Mouse (Mus musculus): ENCODE results near the gene Trpc7. TPM values are rescaled to one million over a fixed set of nuclear protein-coding genes. Genes with fewer than 3 reads are reported as not detected.
A peak's percentile ranks its signal among the peaks of the same experiment; 100 is the strongest.

Gene Trpc7
- total RNA-seq, 4 experiments from 2014 or later = not detected

DNA sequence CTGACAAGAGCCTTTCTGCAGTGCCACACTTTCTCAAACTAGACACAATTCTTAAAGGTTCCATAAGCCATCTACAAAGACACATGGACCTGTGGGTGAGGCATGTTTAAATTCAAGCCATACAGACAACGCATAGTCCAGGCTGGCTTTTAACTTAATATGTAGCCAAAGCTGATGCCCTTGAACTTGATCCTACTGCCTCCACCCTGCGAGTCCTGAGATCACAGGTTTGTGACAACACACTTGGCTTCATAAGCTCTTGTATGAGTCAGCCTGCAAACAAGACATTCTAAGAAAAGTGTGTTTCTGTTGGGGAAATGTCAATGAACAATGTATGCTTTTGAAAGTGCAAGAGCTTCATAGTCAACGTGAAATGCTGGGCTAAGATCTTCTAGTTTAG is 102.9 kb downstream of the Trpc7 start:
- no peak for DNase-seq (ENCODE audit: low spot score in 2 of 2)

DNA sequence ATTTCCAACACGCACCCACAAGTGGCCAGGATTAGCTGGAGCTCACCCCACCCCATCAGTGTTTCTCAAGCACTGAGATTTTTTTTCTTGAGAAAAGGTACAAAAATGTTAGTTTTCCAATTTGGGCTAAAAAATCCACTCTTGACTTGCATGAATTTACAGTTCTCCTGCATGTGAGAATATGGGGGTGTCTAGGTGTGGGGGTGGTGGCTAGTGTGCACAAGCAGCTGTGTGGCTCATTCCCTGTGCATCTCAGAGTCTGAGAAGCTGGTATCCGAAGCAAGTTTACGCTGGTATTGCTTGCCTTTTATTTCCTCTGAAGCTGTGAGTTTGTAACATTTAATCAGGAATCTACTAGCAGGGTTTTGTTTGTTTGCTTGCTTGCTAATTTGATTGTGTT is 105.1 kb downstream of the Trpc7 start:
- DNase-seq (ENCODE audit: low spot score in 2 of 2) = no peak

- DNase-seq (ENCODE audit: low spot score in 2 of 2) = no peak
Measured at GRCm38 (mm10) chr13:56782621-56783020, 113.2 kb downstream of the Trpc7 start.

DNA sequence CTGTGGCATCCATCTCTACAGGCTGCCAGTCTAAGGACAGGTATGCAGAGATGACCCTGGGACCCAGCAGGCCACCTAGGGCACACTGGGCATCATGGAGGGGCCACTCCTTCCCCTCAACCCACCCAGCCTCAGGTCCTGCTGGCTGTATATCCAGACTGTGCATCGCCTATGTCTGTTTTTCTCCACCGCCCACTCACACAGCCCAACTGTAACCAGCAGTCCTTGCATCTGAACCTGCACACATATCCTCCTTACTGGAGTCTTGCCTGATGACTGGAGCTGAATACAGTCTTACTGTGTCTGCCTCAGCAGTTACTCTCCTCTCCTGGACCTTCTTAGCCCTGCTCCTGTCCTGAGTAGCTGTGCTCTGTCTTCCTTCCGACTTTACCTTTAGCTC is 114.1 kb downstream of the Trpc7 start:
- DNase-seq (ENCODE audit: low spot score in 2 of 2) = no peak

DNA sequence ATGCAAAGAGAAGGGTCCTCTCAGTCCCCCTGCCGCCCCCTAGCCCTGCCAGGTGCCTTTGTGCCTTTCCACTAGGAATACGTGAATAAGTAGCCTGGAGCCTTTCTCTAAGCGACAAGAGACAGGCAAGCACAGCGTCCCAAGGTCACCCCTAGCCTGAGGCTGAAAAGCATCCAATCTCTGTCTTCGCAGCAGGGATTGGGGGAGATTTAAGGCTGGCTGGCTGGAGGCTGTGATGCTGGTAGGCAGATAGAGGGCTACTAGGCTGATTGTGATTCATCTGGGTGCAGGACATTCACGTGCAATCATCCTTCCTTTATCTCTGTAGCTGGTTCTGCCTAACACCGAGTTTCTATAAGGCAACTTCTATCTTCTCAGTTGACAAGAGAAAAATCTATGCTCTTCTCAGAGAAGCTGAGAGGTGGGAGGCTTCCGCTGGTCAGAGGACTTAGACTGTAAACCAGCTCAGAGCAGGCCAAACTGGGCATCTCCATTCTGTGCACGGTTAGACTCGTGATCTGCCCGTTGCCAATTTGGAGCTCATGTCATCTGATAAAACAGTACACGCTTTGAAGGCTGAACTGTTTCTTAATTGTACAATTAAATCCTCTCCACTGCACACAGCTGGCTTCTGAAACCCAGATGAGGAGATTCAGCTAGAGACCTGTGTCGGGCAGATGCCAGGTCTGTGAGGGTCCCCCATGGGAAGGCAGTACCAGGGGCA is 114.9 kb downstream of the Trpc7 start:
- DNase-seq (ENCODE audit: low spot score in 2 of 2) = no peak

GRCm38 (mm10) chr13:56774304-56774703 is 121.5 kb downstream of the Trpc7 start:
- no peak for DNase-seq (ENCODE audit: low spot score in 2 of 2)

DNA sequence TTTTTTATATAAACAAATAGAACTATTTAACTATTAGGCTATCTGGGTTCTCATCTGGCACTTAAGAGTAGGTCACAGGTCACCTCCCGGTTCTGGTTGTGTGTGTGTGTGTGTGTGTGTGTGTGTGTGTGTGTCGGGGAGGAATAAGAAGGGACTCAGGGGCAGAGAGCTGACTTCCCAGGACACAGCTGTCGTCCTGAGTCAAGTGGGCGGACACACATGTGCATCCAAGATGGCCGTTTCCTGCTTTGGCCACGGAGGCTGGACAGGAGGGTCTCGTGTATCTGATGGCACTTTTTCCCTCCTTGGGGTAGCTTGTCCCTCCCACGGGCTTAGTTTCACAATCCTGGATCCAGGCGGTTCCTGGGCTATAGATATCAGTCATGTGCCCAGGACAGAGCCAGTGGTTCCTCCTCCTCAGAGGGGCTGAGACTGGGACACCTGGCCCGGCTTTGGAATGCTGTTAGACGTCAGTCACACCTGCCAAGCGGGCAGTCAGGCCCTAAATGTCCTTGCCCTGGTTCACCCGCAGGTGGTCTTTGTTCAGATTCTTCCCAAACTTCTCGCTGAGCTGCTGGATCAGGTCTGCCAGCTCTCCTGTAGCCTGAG is 122.4 kb downstream of the Trpc7 start:
- no peak for DNase-seq (ENCODE audit: low spot score in 2 of 2)

DNA sequence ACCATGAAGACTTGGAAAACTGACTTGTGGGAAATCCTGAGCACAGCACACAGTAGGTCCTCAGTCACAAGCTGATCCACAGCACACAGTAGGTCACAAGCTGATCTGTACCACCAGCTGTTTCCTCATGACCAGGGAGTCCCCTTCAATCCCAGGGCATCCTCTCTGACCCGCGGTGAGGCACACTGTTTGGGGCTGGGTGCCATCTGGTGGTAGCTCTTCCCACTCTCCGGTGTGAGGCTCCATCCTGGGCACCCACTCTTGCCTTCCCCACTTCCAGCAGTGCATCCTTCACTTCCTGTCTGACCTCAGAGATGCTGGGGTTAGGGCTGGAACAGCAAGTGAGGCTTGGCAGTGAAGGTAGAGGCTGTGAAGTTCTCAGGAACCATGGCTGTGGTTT is 123.2 kb downstream of the Trpc7 start:
- DNase-seq (ENCODE audit: low spot score in 2 of 2) = no peak

DNA sequence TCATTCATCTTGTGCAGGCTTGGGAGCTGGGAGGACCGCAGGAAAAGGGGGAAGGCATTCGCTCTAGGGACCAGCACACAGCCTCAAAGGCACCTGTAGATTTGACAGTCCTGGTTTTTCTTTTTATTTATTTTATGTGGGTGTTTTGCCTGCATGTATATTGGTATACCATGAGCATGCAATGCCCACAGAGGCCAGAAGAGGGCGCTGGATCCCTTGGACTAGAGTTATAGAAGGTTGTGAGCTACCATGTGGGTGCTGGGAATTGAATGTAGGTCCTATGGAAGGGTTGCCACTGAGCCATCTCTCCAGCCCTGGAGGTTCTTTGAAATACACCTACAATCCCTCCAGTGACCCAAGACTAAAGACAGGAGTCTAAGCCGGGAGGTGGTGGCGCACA is 125.0 kb downstream of the Trpc7 start:
- no peak for DNase-seq (ENCODE audit: low spot score in 2 of 2)

- no peak for DNase-seq (ENCODE audit: low spot score in 2 of 2)
Measured at GRCm38 (mm10) chr13:56770136-56770578, 125.6 kb downstream of the Trpc7 start.

DNA sequence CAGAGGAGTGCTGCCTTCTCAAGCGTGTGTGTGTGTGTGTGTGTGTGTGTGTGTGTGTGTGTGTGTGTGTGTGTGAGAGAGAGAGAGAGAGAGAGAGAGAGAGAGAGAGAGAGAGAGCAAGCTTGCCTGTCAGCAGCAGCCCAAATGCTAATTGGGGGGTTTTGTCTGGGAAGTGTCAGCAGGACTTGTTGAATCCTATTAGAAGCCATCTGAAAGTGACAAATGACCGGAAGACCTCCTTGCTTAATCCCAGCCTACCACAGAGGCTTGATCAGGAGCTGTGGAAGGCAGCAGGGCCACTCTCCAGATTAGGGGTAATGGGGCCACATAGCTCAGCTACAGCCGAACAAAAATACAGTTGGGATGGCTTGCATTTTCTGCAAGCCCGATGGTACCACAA is 126.4 kb downstream of the Trpc7 start:
- no peak for DNase-seq (ENCODE audit: low spot score in 2 of 2)

GRCm38 (mm10) chr13:56766211-56766610 is 129.6 kb downstream of the Trpc7 start:
- DNase-seq (ENCODE audit: low spot score in 2 of 2) = no peak

DNA sequence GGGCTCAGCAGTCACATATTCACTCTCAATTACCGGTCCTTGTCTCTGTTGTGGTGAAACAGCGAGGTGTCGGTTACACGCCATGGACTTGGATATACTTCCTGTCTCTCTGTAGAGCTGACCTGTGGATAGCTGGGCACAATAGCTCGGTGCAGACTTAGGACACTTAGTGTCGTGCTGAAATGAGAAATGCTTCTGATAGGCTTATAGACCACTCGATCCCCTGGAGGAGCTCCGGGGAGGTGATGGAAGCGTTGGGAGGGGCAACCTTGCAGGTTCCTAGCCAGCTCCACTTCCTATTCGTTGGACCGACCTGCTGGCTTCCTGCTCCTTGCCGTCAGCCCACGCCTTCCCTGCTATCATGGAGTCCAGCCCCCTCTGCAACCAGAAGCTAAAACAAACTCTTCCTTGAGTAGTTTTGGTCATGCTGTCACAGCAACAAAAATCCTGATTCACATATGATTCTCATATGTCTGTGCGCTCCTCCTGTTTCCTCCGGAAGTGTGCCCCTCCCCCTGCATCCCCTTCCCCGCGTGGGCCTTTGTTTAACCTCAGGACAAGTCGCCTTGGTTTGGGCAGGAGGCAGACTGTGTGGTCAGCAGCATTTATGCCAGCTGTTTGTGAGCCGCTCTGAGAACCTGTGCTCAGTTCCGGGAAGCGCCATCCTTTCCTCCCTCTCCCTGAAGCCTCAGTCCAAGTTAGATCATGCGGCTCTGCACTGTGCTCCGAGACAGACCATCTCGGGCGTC is 130.3 kb downstream of the Trpc7 start:
- DNase-seq (ENCODE audit: low spot score in 2 of 2) = no peak

DNA sequence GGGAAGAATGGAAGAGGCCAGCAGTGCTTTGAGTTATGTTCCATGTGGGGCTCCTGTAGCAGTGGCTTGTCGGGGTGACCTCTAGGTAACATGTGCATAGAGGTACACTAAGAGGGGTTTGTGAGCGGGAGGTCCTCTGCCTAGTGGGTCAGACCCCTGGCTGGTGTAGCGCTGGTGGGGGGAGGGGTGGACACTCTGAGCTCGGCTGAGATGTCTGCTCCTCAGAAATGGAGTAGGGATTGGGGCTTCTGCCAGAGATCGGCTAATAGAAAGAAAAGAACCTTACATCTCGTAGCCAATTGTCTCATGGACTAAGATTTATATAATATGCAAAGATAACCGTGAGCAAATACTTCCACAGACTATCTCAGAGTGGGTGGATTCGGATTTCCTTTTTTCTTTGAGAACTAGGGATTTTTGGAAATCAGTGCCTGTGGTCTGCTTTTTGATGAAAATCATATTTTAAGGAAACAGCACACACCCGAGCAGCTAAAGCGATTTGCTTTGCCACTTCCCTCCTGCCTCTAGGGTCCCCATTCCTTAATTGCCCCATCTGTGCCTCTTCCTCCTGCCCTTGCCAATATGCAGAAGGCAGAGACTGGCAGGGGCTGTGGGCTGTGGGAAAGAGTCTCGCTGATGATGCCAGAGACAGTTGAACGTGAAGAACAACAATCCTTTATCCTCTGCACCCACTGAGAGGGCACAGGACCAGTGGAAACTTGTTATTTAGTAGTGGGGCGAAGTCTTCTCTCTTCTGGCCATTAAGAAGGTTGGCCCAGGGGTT is 133.2 kb downstream of the Trpc7 start:
- DNase-seq (ENCODE audit: low spot score in 2 of 2) = no peak

DNA sequence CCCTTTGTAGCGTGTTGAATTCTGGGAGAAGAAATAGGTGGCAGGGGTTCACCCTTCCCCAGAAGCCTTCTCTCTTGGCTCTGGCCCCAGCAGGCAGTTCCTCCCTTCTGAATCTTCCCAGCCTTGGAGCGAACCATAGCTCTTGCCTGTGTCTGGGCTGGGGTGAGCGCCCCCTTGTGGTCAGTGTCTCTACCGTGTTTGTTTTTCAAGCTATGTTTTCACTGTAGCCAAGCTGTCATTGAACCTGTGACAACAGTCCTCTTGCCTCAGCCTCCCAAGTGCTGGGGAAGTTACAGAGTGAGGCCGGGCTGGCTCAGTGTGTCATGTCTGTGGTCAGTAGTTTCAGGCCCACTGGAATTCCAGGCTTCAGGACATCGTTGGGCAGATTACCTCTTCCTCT is 137.3 kb downstream of the Trpc7 start:
- DNase-seq (ENCODE audit: low spot score in 2 of 2) = peak; percentile 63 to 65

DNA sequence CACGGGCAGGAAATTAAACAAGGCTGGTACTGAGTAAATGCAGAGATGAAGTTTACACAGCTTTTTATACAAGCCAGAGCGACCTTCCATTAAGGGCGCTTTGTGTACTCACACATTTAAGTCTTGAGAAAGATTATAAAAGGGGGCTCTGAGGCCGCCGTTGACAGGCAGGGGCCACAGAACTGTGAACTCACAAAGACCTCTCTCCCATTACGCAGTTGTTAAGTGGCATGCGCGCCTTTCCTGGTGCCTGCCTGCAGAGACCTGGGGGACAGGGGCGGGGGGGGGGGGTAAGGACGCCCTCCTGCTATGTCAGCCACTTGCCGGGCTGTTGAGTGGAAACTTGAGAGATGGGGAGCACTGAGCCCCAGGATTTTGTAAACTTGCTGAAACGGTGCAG is 138.6 kb downstream of the Trpc7 start:
- DNase-seq (ENCODE audit: low spot score in 2 of 2) = no peak

GRCm38 (mm10) chr13:56755871-56756270 is 139.9 kb downstream of the Trpc7 start:
- no peak for DNase-seq (ENCODE audit: low spot score in 2 of 2)

DNA sequence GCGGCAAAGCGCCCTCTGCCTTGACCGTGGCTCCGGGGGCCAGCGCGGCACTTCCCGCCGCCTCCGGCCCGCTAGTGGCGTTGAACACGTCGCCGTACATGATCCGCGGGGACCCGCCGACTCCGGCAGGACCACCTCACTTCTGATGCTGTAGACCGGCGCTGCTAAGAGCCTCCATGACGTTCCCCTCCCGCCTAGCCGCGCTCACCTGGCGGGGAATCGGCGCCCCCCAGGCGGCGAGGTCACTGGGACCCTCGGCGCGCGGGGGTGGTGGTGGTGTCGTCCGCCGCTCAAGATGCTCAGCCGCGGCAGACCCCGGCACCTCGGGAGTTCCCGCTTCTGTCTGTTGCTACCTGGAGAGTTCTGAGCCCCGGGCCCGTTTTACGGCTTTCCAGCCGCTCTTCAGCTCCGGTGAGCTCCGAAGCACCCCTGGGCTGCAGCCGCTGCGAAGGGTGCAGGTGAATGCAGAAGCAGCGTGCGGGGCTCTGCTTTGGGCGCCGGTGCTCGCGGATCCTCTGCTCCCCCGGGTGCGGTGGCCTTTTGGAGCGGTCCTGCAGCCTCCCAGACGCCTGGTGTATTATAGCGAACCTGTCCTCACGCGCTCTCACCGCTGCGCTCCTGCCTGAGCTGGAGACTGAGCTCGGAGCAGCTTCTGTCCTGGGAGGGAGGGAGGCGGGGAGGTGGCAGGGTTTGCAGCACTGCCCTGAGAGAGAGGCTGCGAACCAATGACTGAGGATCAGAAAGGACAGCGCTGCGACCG is 142.4 kb downstream of the Trpc7 start, which contains the start of gene Gm45623:
Gene Gm45623, minus strand, starts transcription at position 636 of the 760 bp plus-strand sequence.
- no peak for DNase-seq (ENCODE audit: low spot score in 2 of 2)

GRCm38 (mm10) chr13:56752474-56753191 is 143.2 kb downstream of the Trpc7 start:
- no peak for DNase-seq (ENCODE audit: low spot score in 2 of 2)

DNA sequence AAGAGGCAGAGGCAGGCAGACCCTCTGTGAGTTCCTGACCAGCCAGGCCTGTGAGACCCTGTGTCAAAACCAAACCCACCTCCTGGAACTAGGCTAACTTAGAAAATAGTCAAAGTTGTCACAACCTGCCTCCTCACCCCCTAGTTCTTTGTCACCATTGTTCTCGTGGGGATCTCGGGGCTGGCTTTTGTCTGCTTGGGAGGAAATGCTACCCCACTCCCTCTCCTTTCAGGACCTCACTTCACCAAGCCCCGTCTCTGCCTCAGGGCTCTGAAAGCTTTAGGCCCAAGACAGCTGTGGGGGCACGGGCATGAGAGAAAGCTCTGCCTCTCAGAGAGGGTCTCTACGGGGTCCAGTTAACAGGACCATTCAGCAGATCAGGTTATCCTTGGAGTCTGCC is 144.0 kb downstream of the Trpc7 start:
- DNase-seq (ENCODE audit: low spot score in 2 of 2) = no peak
